ENCODE assay signal across 8 mouse cellular contexts in the genomic region with DNA sequence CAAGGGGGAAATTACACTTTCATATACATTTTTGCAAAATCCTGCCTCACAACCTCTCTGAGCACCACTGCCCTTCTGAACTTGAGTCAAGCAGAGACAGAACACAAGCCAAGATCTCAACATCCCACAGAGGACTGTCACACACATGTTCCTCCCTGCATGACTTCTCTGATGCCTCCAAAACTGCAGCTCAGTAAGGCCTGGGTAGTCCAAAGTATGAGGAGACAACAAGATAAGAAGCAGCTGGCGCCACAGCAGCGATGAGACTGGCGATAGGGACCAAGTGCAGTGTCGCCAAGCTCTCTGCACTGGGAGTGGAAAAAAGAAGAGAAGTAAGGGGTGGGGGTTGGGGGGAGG. TPM values are rescaled to one million over a fixed set of nuclear protein-coding genes. Genes with fewer than 3 reads are reported as not detected.
DNase-seq lines count a peak whose midpoint lies in the region; ATAC-seq and TF ChIP-seq lines count a peak whose summit lies in the region.

No protein-coding gene starts in this region.

- intact Hi-C loops in heart, postnatal 14 days (cut with DNase I): no loop called here

- no peak for ATAC-seq in heart, embryonic 15.5 days (replicated peaks; ENCODE audit: insufficient number of reproducible peaks, insufficient read depth, low FRiP score, low read depth)
- ATAC-seq in G1E (ENCODE audit: extremely low read depth, insufficient number of reproducible peaks, low FRiP score, poor library complexity, severe bottlenecking): peak; percentile 62
- ATAC-seq in embryonic facial prominence, embryonic 13.5 days (ENCODE audit: insufficient number of reproducible peaks, insufficient read depth, low FRiP score, low TSS enrichment, low read depth): no peak
- no peak; the same call in 1 of the 2 replicates for ATAC-seq in kidney, embryonic 14.5 days (ENCODE audit: low FRiP score, low TSS enrichment)
- ATAC-seq in stomach, postnatal 0 days (ENCODE audit: low FRiP score, low TSS enrichment): no peak

- peak overlapping the region; percentile 88 for H3K4me2 ChIP-seq in heart, embryonic 15.5 days
- peak overlapping the region; percentile 86 for H3K4me2 ChIP-seq in embryonic facial prominence, embryonic 13.5 days
- H3K4me2 ChIP-seq in kidney, embryonic 14.5 days (replicated peaks; ENCODE audit: low read depth, low read length): peak overlapping the region; percentile 87
- H3K4me2 ChIP-seq in stomach, postnatal 0 days (replicated peaks; ENCODE audit: low read depth): peak overlapping the region; percentile 91

- H3K27me3 ChIP-seq in heart, embryonic 15.5 days: no peaks in the 10 kb centered on the region
- no peaks in the 10 kb centered on the region for H3K27me3 ChIP-seq in G1E (ENCODE audit: insufficient read depth, low read length)
- H3K27me3 ChIP-seq in embryonic facial prominence, embryonic 13.5 days: no peaks in the 10 kb centered on the region
- H3K27me3 ChIP-seq in kidney, embryonic 14.5 days (ENCODE audit: control insufficient read depth, insufficient read depth, low read length): no peaks in the 10 kb centered on the region
- no peaks in the 10 kb centered on the region for H3K27me3 ChIP-seq in stomach, postnatal 0 days (ENCODE audit: control insufficient read depth, insufficient read depth, low read length)

- TF ChIP-seq CTCF in G1E (IDR thresholded peaks at IDR 0.05; ENCODE audit: low read depth, low read length): no peak
- TF ChIP-seq CTCF in stomach, postnatal 0 days (IDR thresholded peaks at IDR 0.05; ENCODE audit: low read depth): no peak

- TF ChIP-seq EP300 in stomach, postnatal 0 days (optimal IDR thresholded peaks at IDR 0.05): no peak

- H3K27ac ChIP-seq in heart, embryonic 15.5 days: peak overlapping the region; percentile 74; the same call in 1 of the 2 replicates
- 0 out of 2 replicates have a peak overlapping the region, but pooled peaks have one; percentile 66 for H3K27ac ChIP-seq in embryonic facial prominence, embryonic 13.5 days
- H3K27ac ChIP-seq in kidney, embryonic 14.5 days (ENCODE audit: low read depth, low read length): 0 out of 2 replicates have a peak overlapping the region, but pooled peaks have one; percentile 78
- peak overlapping the region; percentile 65; the same call in 1 of the 2 replicates for H3K27ac ChIP-seq in stomach, postnatal 0 days (replicated peaks)

- peak overlapping the region; percentile 70 for H3K9ac ChIP-seq in heart, embryonic 15.5 days
- peak overlapping the region; percentile 81 for H3K9ac ChIP-seq in embryonic facial prominence, embryonic 13.5 days
- H3K9ac ChIP-seq in kidney, embryonic 14.5 days (ENCODE audit: low read depth, low read length): peak overlapping the region; percentile 75
- peak overlapping the region; percentile 66 for H3K9ac ChIP-seq in stomach, postnatal 0 days (ENCODE audit: low read length)

- H3K9me3 ChIP-seq in heart, embryonic 15.5 days (replicated peaks): no peaks in the 10 kb centered on the region
- H3K9me3 ChIP-seq in G1E (replicated peaks): no peaks in the 10 kb centered on the region
- no peaks in the 10 kb centered on the region for H3K9me3 ChIP-seq in embryonic facial prominence, embryonic 13.5 days
- no peaks in the 10 kb centered on the region for H3K9me3 ChIP-seq in kidney, embryonic 14.5 days (ENCODE audit: control insufficient read depth, low read length)
- no peaks in the 10 kb centered on the region for H3K9me3 ChIP-seq in stomach, postnatal 0 days (ENCODE audit: control insufficient read depth, low read length)

- H3K36me3 ChIP-seq in heart, embryonic 15.5 days: no peaks in the 10 kb centered on the region
- peaks cover 30% of the 10 kb centered on the region for H3K36me3 ChIP-seq in G1E (replicated peaks)
- H3K36me3 ChIP-seq in embryonic facial prominence, embryonic 13.5 days: peaks cover 6% of the 10 kb centered on the region
- H3K36me3 ChIP-seq in kidney, embryonic 14.5 days (ENCODE audit: control insufficient read depth, insufficient read depth, low read length): no peaks in the 10 kb centered on the region
- no peaks in the 10 kb centered on the region for H3K36me3 ChIP-seq in stomach, postnatal 0 days (ENCODE audit: control insufficient read depth, insufficient read depth, low read length)

- peaks cover 24% of the 10 kb centered on the region for H3K4me1 ChIP-seq in heart, embryonic 15.5 days (replicated peaks)
- peaks cover 61% of the 10 kb centered on the region for H3K4me1 ChIP-seq in G1E (ENCODE audit: insufficient read depth, low read depth, low read length)
- H3K4me1 ChIP-seq in embryonic facial prominence, embryonic 13.5 days: peaks cover 11% of the 10 kb centered on the region
- H3K4me1 ChIP-seq in kidney, embryonic 14.5 days (ENCODE audit: control insufficient read depth, insufficient read depth, low read length): peaks cover 4% of the 10 kb centered on the region; the same call in 1 of the 2 replicates
- 0 out of 2 replicates have a peak, but pooled peaks cover 2% of the 10 kb centered on the region for H3K4me1 ChIP-seq in stomach, postnatal 0 days (replicated peaks; ENCODE audit: control insufficient read depth, insufficient read depth)

- 0% methylated on average over 4 of the region's 4 CpGs for WGBS in heart, embryonic 15.5 days
- under 1% methylated on average over 4 of the region's 4 CpGs for WGBS in embryonic facial prominence, embryonic 13.5 days
- 0% methylated on average over 4 of the region's 4 CpGs for WGBS in kidney, embryonic 14.5 days
- 6% methylated on average over 4 of the region's 4 CpGs for WGBS in stomach, postnatal 0 days

- peak overlapping the region; percentile 83 for H3K4me3 ChIP-seq in heart, embryonic 15.5 days
- H3K4me3 ChIP-seq in G1E (ENCODE audit: low read depth, low read length): peak overlapping the region; percentile 84
- H3K4me3 ChIP-seq in embryonic facial prominence, embryonic 13.5 days: peak overlapping the region; percentile 73
- H3K4me3 ChIP-seq in kidney, embryonic 14.5 days (ENCODE audit: low read length): peak overlapping the region; percentile 74
- H3K4me3 ChIP-seq in stomach, postnatal 0 days (ENCODE audit: low read depth, low read length): peak overlapping the region; percentile 66

- DNase-seq in heart, postnatal 14 days: no peak
- DNase-seq in G1E (ENCODE audit: low spot score): peak; percentile 43
- DNase-seq in lung, postnatal 36 days: peak; percentile 48
- DNase-seq in stomach, postnatal 0 days (ENCODE audit: low spot score): no peak
- DNase-seq in urinary bladder, postnatal 25 days (ENCODE audit: low spot score): no peak

RNA-seq across cellular contexts. Expression of gene Nxpe3, which starts 0.6 kb away (rescaled TPM):
- polyA plus RNA-seq in heart, embryonic 15.5 days (2015; fragmentation: Nextera tagmentation; extraction: Ambion mirVana): 0.45 and 0.62 TPM in 2 replicates
- under 1 TPM; 0.45 to 0.54 TPM for total RNA-seq in heart, postnatal 14 days (2021)
- total RNA-seq in G1E (2014; fragmentation: Nextera tagmentation): 25.2 and 29.2 TPM in 2 replicates
- total RNA-seq in G1E (2017): 9.9 and 13.3 TPM in 2 replicates
- 0.79 and 1.3 TPM in 2 replicates for polyA plus RNA-seq in G1E (2012)
- polyA plus RNA-seq in embryonic facial prominence, embryonic 13.5 days (2015; fragmentation: Nextera tagmentation; extraction: Ambion mirVana): 0.83 TPM in 2 replicates
- polyA plus RNA-seq in kidney, embryonic 14.5 days (2014; fragmentation: Nextera tagmentation; extraction: Ambion mirVana): 1.1 and 1.3 TPM in 2 replicates
- polyA plus RNA-seq in stomach, postnatal 0 days (2015; fragmentation: Nextera tagmentation; extraction: Ambion mirVana): 0.11 and 0.16 TPM in 2 replicates

RNA-seq across cellular contexts. Expression of gene Cep97, which starts 40.1 kb away (rescaled TPM):
- 7.4 and 8.1 TPM in 2 replicates for polyA plus RNA-seq in heart, embryonic 15.5 days (2015; fragmentation: Nextera tagmentation; extraction: Ambion mirVana)
- total RNA-seq in heart, postnatal 14 days (2021): 1 to 10 TPM; 5.8 to 7.7 TPM
- total RNA-seq in G1E (2014; fragmentation: Nextera tagmentation): 17.4 and 17.6 TPM in 2 replicates
- 17.3 and 24.6 TPM in 2 replicates for total RNA-seq in G1E (2017)
- polyA plus RNA-seq in G1E (2012): 5.8 and 11.4 TPM in 2 replicates
- polyA plus RNA-seq in embryonic facial prominence, embryonic 13.5 days (2015; fragmentation: Nextera tagmentation; extraction: Ambion mirVana): 10.4 and 11.6 TPM in 2 replicates
- 16.2 and 16.4 TPM in 2 replicates for polyA plus RNA-seq in kidney, embryonic 14.5 days (2014; fragmentation: Nextera tagmentation; extraction: Ambion mirVana)
- polyA plus RNA-seq in stomach, postnatal 0 days (2015; fragmentation: Nextera tagmentation; extraction: Ambion mirVana): 1.9 and 2.6 TPM in 2 replicates

RNA-seq across cellular contexts. Expression of gene Nfkbiz, which starts 55.8 kb away (rescaled TPM):
- 2.4 and 3.2 TPM in 2 replicates for polyA plus RNA-seq in heart, embryonic 15.5 days (2015; fragmentation: Nextera tagmentation; extraction: Ambion mirVana)
- total RNA-seq in heart, postnatal 14 days (2021): 1 to 10 TPM; 2.9 to 3.3 TPM
- total RNA-seq in G1E (2014; fragmentation: Nextera tagmentation) (5.5 and 5.7 TPM in 2 replicates), G1E (2017) (5.1 and 5.5 TPM in 2 replicates)
- polyA plus RNA-seq in G1E (2012): 0.74 and 0.92 TPM in 2 replicates
- polyA plus RNA-seq in embryonic facial prominence, embryonic 13.5 days (2015; fragmentation: Nextera tagmentation; extraction: Ambion mirVana): 5.3 and 5.5 TPM in 2 replicates
- 3.9 and 4.4 TPM in 2 replicates for polyA plus RNA-seq in kidney, embryonic 14.5 days (2014; fragmentation: Nextera tagmentation; extraction: Ambion mirVana)
- 9.0 and 9.1 TPM in 2 replicates for polyA plus RNA-seq in stomach, postnatal 0 days (2015; fragmentation: Nextera tagmentation; extraction: Ambion mirVana)

Comparison
In these comparisons a context has a peak if more than half of its experiments do, and no peak if none do; other contexts are left out.
1. DNase-seq: peak in G1E (single experiment) and lung, postnatal 36 days (single experiment); none in heart, postnatal 14 days (0 of 2), stomach, postnatal 0 days (single experiment) and urinary bladder, postnatal 25 days (single experiment).
2. Peak in every context shown above with its lines, with median percentiles within 50 percentile points of each other: H3K27ac ChIP-seq, H3K4me2 ChIP-seq, H3K4me3 ChIP-seq and H3K9ac ChIP-seq.